Comparison of ENCODE assay signal across 40 mouse cellular contexts in genomic region chr5:73414172-73414571, GRCm38 (mm10). TPM values are rescaled to one million over a fixed set of nuclear protein-coding genes. Genes with fewer than 3 reads are reported as not detected.
"Had no signal": no experiment of that assay in that cellular context is flagged by ENCODE, and none has a peak within 500 bp of the region (broad histone marks: within the 10 kb centered on the region; RNA-seq: fewer than 3 reads in every experiment).

No protein-coding gene starts in this region.

- H3K36me3 ChIP-seq: limb, embryonic 10.5 days; limb, embryonic 12.5 days; limb, embryonic 13.5 days; limb, embryonic 15.5 days; liver, embryonic 12.5 days; liver, embryonic 13.5 days; liver, embryonic 15.5 days; lung, embryonic 15.5 days; midbrain, embryonic 10.5 days; midbrain, embryonic 12.5 days; midbrain, embryonic 13.5 days; midbrain, embryonic 15.5 days; neural tube, embryonic 12.5 days had no signal

- H3K9me3 ChIP-seq: limb, embryonic 10.5 days; limb, embryonic 12.5 days; limb, embryonic 13.5 days; limb, embryonic 15.5 days; liver, embryonic 12.5 days; liver, embryonic 13.5 days; liver, embryonic 15.5 days; lung, embryonic 15.5 days; megakaryocyte, embryonic 14.5 days; midbrain, embryonic 10.5 days; midbrain, embryonic 12.5 days; midbrain, embryonic 13.5 days; midbrain, embryonic 15.5 days; neural tube, embryonic 12.5 days had no signal

- H3K27ac ChIP-seq: limb, embryonic 10.5 days; limb, embryonic 12.5 days; limb, embryonic 13.5 days; limb, embryonic 15.5 days; liver, embryonic 12.5 days; liver, embryonic 13.5 days; liver, embryonic 14.5 days; liver, embryonic 15.5 days; lung, embryonic 15.5 days; macrophage; midbrain, embryonic 12.5 days; midbrain, embryonic 13.5 days; midbrain, embryonic 15.5 days; neural tube, embryonic 12.5 days had no signal

- H3K4me2 ChIP-seq: limb, embryonic 12.5 days; limb, embryonic 13.5 days; limb, embryonic 15.5 days; liver, embryonic 11.5 days; liver, embryonic 12.5 days; liver, embryonic 13.5 days; liver, embryonic 15.5 days; lung, embryonic 14.5 days; lung, embryonic 15.5 days; midbrain, embryonic 11.5 days; midbrain, embryonic 12.5 days; midbrain, embryonic 13.5 days; midbrain, embryonic 15.5 days; neural tube, embryonic 12.5 days had no signal

- ATAC-seq: liver, embryonic 12.5 days; liver, postnatal 0 days; lung, postnatal 0 days; midbrain, embryonic 13.5 days; midbrain, embryonic 15.5 days; midbrain, embryonic 16.5 days had no signal

- H3K4me3 ChIP-seq: limb, embryonic 10.5 days; limb, embryonic 12.5 days; limb, embryonic 13.5 days; limb, embryonic 15.5 days; liver, embryonic 12.5 days; liver, embryonic 13.5 days; liver, embryonic 15.5 days; lung, embryonic 15.5 days; megakaryocyte, embryonic 14.5 days; midbrain, embryonic 10.5 days; midbrain, embryonic 12.5 days; midbrain, embryonic 13.5 days; midbrain, embryonic 15.5 days; myocyte; neural tube, embryonic 12.5 days had no signal

- H3K4me1 ChIP-seq: limb, embryonic 10.5 days; limb, embryonic 12.5 days; limb, embryonic 13.5 days; limb, embryonic 15.5 days; liver, embryonic 12.5 days; liver, embryonic 13.5 days; liver, embryonic 15.5 days; lung, embryonic 15.5 days; megakaryocyte, embryonic 14.5 days; midbrain, embryonic 12.5 days; midbrain, embryonic 15.5 days; neural tube, embryonic 12.5 days had no signal

- H3K9ac ChIP-seq: limb, embryonic 12.5 days; limb, embryonic 13.5 days; limb, embryonic 15.5 days; liver, embryonic 12.5 days; liver, embryonic 13.5 days; liver, embryonic 14.5 days; liver, embryonic 15.5 days; liver, postnatal 0 days; lung, embryonic 14.5 days; lung, embryonic 15.5 days; midbrain, embryonic 12.5 days; midbrain, embryonic 13.5 days; midbrain, embryonic 15.5 days; neural tube, embryonic 12.5 days had no signal

- H3K27me3 ChIP-seq: limb, embryonic 12.5 days; limb, embryonic 13.5 days; limb, embryonic 15.5 days; midbrain, embryonic 12.5 days; midbrain, embryonic 13.5 days; midbrain, embryonic 15.5 days; neural tube, embryonic 12.5 days had no signal

- DNase-seq: left cerebral cortex, postnatal 4 days; liver; liver, embryonic 13.5 days; liver, postnatal 0 days; lung, adult 18-20 months; lung, adult 2 months; lung, embryonic 14.5 days; lung, postnatal 10 days; lung, postnatal 14 days; lung, postnatal 36 days; lung, postnatal 4 days; midbrain, embryonic 14.5 days had no signal

RNA-seq across cellular contexts. Expression of gene Cwh43, which starts 8.3 kb away (rescaled TPM):
- total RNA-seq: liver, adult 2 months; megakaryocyte progenitor cell, adult 5-6 weeks; megakaryocyte, adult 5-6 weeks; megakaryocyte-erythroid progenitor cell, adult 5-6 weeks; monocyte, adult 5-6 weeks had no signal
- polyA plus RNA-seq: limb, embryonic 10.5 days; limb, embryonic 11.5 days; limb, embryonic 12.5 days; limb, embryonic 13.5 days; liver, adult 2 months; liver, embryonic 11.5 days; liver, embryonic 12.5 days; liver, embryonic 13.5 days; liver, embryonic 14.5 days; liver, embryonic 15.5 days; liver, embryonic 16.5 days; liver, postnatal 0 days; lung, embryonic 14.5 days; lung, embryonic 15.5 days; lung, postnatal 0 days; macrophage; midbrain, embryonic 10.5 days; midbrain, embryonic 11.5 days; midbrain, embryonic 13.5 days; neural tube, embryonic 11.5 days; neural tube, embryonic 12.5 days had no signal
